Mouse (Mus musculus): ENCODE measurements at regions not wholly inside any gene's neighbourhood (a gene's known extent, or its start where the extent isn't known, plus 50 kb on each side); places are given as distances from the start of the nearest gene placed in this dataset.

DNA sequence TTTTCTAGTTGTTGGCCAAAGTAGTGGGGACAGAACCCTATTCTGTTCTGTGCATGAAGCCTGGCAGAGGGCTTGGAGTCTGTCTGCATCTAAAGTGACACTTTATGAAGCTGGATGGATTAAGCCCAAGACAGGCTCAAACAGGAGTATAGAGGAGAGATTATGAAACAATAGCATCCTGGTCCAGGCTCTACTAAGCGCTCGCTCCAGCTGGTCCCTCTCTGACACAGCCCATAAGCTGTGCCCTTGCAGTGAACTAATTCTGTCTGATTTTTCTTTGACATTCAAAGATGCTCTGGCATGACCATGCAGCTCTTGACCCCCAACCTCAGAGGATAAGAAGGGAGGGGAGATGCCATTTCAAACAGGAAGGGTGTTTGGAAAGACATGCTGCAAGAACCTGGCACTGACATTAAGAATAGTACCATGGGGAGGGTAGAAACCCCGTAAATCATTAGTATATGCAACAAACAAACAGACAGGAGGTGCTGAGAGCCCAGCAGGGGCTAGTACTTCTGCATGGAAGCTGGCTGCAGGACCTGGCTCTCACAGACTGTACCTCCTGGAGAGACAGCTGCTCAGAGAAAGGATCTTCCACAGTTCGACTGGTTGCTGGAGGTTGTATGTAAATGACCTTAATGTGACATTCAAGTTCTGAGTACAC is 556.8 kb downstream of the Tmem132b start:
- no peaks in the 10 kb centered on the region for H3K4me1 ChIP-seq (ENCODE audit: control insufficient read depth, insufficient read depth, low read length)
- 47% methylated on average over 4 of the region's 4 CpGs for whole genome bisulfite sequencing
- no peak for TF ChIP-seq POLR2A (IDR thresholded peaks at IDR 0.05; ENCODE audit: borderline replicate concordance, extremely low read depth, low read depth, low read length)
- no peak for TF ChIP-seq CTCF (IDR thresholded peaks at IDR 0.05; ENCODE audit: insufficient read depth, low read length)
- no peak overlapping the region for H3K4me3 ChIP-seq (replicated peaks; ENCODE audit: extremely low read depth, low read depth, low read length)
- no peak for DNase-seq

DNA sequence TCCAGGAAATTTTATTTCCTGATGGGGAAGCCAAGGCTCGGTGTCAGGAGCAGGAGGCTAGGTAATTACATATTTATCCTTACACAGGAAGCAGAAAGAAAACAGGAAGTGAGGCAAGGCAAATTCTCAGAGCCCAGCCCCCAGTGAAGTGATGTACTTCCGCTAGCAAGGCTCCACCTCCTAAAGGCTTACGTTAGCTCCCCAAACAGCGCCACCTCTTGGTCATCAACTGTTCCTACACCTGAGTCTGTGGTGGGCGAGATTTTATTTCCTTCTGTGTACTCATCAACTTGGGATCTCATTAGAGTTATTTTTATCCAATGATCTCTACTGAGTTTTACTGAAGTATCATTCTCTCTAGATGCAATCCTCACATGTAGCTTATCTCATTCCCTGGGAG is 561.6 kb downstream of the Tmem132b start:
- H3K4me1 ChIP-seq (ENCODE audit: control insufficient read depth, insufficient read depth, low read length), result no peaks in the 10 kb centered on the region
- 66% methylated on average over 5 of the region's 5 CpGs for WGBS
- no peak overlapping the region for H3K4me3 ChIP-seq (replicated peaks; ENCODE audit: extremely low read depth, low read depth, low read length)
- DNase-seq, result no peak
- TF ChIP-seq CTCF (IDR thresholded peaks at IDR 0.05; ENCODE audit: insufficient read depth, low read length) (no peak), POLR2A (IDR thresholded peaks at IDR 0.05; ENCODE audit: borderline replicate concordance, extremely low read depth, low read depth, low read length) (no peak)

DNA sequence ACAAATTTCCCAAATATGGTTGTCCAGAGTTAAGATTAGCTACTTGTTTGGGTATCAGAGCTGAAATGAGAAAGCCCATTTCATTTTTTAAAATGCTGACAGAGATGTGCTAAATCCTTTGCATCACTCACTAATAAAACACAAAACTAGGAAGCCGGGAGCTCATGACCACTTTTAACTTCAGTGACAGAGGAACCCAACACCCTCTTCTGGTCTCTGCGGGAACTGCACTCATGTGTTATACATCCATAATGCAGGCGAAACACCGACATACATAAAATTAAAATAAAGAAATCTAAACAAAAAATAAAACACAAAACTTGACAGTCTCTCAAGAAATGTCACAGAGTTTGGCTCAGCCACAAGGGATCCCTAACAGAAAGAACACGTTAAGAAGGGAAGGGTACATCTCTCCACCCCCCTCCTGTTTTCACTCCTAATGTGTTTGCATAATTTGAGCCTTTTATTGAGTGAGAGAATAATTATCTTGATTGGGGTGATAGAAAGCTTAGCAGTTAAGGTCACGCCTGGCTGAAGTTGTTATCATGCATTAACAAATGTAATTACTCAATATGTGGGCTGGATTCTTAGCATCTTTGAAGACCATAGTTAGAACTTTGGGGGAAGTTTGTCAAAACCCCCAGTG is 565.2 kb downstream of the Tmem132b start:
- TF ChIP-seq POLR2A (IDR thresholded peaks at IDR 0.05; ENCODE audit: borderline replicate concordance, extremely low read depth, low read depth, low read length), result no peak
- WGBS, result 74% methylated on average over 6 of the region's 6 CpGs
- Histone ChIP-seq H3K4me1 (ENCODE audit: control insufficient read depth, insufficient read depth, low read length) (no peaks in the 10 kb centered on the region), H3K4me3 (replicated peaks; ENCODE audit: extremely low read depth, low read depth, low read length) (no peak overlapping the region)
- no peak for DNase-seq

DNA sequence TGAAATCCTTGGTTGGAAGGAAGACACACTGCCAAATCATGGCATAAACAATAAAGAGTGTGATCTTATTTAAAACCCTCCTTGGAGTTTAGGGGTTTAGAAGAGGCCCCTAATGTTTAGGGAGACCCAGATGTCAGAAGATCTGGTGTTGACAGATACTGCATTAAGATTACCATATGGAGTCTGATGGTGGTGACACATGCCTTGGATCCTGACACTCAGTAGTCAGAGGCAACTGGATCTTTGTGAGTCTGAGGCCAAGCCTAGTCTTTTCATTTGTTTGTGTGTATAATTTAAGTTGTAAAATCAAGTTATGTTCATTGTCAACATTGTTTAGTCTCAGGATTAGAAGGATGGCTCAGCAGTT is 565.7 kb downstream of the Tmem132b start:
- Histone ChIP-seq H3K4me1 (ENCODE audit: control insufficient read depth, insufficient read depth, low read length) (no peaks in the 10 kb centered on the region), H3K4me3 (replicated peaks; ENCODE audit: extremely low read depth, low read depth, low read length) (no peak overlapping the region)
- no peak for DNase-seq
- TF ChIP-seq CTCF (IDR thresholded peaks at IDR 0.05; ENCODE audit: insufficient read depth, low read length) (no peak), POLR2A (IDR thresholded peaks at IDR 0.05; ENCODE audit: borderline replicate concordance, extremely low read depth, low read depth, low read length) (no peak)

DNA sequence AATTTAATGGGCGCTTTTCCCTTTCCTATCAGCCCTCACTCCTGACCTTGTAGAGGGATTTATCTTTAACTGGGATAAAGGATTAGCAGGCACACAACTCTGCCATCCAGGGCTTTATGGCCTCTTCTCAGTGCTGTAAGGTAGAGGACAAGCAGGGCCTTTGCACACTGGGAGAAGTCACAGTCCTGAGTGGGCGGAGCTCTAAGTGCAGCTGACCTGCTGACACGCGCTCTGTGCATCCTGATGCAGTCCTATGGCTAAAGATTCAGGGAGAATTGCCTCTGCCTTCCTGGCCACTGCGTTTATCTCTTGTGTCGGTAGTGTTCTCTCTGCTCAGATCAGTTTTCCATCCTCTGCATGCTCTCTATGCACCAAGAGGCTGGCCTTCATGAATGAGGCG is 566.9 kb downstream of the Tmem132b start:
- WGBS, result 64% methylated on average over 7 of the region's 7 CpGs
- H3K4me3 ChIP-seq (replicated peaks; ENCODE audit: extremely low read depth, low read depth, low read length), result no peak overlapping the region
- no peaks in the 10 kb centered on the region for H3K4me1 ChIP-seq (ENCODE audit: control insufficient read depth, insufficient read depth, low read length)
- no peak for TF ChIP-seq POLR2A (IDR thresholded peaks at IDR 0.05; ENCODE audit: borderline replicate concordance, extremely low read depth, low read depth, low read length)
- TF ChIP-seq CTCF (IDR thresholded peaks at IDR 0.05; ENCODE audit: insufficient read depth, low read length), result no peak
- no peak for DNase-seq

DNA sequence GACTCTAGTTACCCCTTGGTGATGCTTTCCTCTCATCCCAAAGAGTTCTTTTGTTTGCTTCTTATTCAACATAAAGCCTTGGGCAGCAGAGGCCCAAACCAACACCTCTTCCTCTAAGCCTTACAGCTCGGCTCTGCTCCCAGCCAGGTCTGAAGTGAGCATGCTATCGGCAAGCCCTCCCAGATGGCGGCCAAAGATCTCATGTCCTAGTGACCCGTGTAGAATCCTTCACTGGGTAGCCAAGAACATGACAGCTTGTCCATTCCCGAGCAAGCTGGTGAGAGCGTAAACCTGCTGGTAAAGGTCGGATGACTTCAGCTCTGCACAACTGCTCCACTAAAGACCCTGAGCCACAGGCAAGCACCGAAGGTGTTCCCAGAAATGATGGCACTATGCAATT is 568.4 kb downstream of the Tmem132b start:
- H3K4me1 ChIP-seq (ENCODE audit: control insufficient read depth, insufficient read depth, low read length), result no peaks in the 10 kb centered on the region
- DNase-seq, result no peak
- TF ChIP-seq POLR2A (IDR thresholded peaks at IDR 0.05; ENCODE audit: borderline replicate concordance, extremely low read depth, low read depth, low read length) (no peak), CTCF (IDR thresholded peaks at IDR 0.05; ENCODE audit: insufficient read depth, low read length) (no peak)
- WGBS, result 87% methylated on average over 8 of the region's 8 CpGs
- no peak overlapping the region for H3K4me3 ChIP-seq (replicated peaks; ENCODE audit: extremely low read depth, low read depth, low read length)

DNA sequence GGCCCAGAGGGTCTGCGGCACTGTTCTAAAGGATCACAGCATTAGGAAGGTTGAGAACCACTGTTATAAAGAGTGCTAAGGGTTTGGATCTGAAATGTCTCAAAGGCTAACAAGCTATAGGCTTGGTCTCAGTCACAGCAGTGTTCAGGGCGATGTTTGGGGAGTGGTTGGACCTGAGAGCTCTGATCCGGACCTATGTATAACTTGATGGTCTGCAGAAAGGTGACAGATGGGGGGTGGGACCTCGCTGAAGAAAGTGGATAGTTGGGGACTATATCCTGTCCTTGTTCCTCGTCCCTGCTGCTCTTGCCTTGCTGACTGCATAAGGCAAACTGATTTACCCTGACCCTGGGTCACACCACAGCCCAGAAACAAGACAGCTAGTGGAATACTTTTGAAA is 572.9 kb downstream of the Tmem132b start:
- DNase-seq, result no peak
- Histone ChIP-seq H3K4me1 (ENCODE audit: control insufficient read depth, insufficient read depth, low read length) (no peaks in the 10 kb centered on the region), H3K4me3 (replicated peaks; ENCODE audit: extremely low read depth, low read depth, low read length) (no peak overlapping the region)
- WGBS, result 68% methylated on average over 5 of the region's 5 CpGs
- no peak for TF ChIP-seq POLR2A (IDR thresholded peaks at IDR 0.05; ENCODE audit: borderline replicate concordance, extremely low read depth, low read depth, low read length)
- no peak for TF ChIP-seq CTCF (IDR thresholded peaks at IDR 0.05; ENCODE audit: insufficient read depth, low read length)

DNA sequence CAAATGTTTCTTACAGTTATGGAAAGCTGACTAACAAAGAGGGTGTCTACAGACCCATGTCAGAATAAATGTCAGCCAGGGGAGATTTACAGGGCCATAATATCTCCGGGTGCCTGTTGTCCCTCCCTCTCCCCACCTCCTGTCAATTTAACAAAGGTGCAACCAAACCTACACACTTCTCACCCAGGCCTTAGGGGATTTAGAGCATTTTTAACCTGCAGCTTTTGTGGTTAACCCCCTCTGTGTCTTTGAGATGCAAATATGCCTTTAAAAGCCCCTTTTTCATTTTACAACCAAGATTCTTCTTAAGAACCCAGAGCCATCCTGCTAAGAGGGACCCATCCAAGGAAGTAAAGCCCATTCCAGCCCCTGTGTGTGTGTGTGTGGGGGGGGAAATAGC is 573.3 kb downstream of the Tmem132b start:
- WGBS, result 79% methylated on average over 1 of the region's 1 CpGs
- Histone ChIP-seq H3K4me3 (replicated peaks; ENCODE audit: extremely low read depth, low read depth, low read length) (no peak overlapping the region), H3K4me1 (ENCODE audit: control insufficient read depth, insufficient read depth, low read length) (no peaks in the 10 kb centered on the region)
- DNase-seq, result no peak
- TF ChIP-seq CTCF (IDR thresholded peaks at IDR 0.05; ENCODE audit: insufficient read depth, low read length), result no peak
- no peak for TF ChIP-seq POLR2A (IDR thresholded peaks at IDR 0.05; ENCODE audit: borderline replicate concordance, extremely low read depth, low read depth, low read length)

DNA sequence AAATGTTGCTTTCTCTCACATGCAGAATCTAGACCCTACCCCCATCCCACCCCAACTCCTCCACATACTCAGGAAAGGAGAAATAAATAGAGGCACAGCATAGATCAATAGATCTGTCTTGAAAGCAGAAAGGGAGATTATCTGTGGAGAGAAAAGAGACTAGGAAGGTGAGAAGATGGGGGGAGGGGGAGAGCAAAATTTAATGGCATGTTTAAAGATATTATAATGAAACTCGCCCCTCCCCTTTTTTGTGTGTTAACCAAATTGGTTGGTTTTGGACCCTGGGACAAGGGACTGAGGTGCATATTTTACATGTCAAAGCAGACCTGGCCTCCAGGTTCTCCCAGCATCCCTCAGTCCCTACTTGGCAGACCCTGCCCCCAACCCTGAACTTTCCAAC is 573.9 kb downstream of the Tmem132b start:
- no peak overlapping the region for H3K4me3 ChIP-seq (replicated peaks; ENCODE audit: extremely low read depth, low read depth, low read length)
- DNase-seq, result no peak
- no peaks in the 10 kb centered on the region for H3K4me1 ChIP-seq (ENCODE audit: control insufficient read depth, insufficient read depth, low read length)
- whole genome bisulfite sequencing, result 76% methylated on average over 1 of the region's 1 CpGs
- TF ChIP-seq CTCF (IDR thresholded peaks at IDR 0.05; ENCODE audit: insufficient read depth, low read length) (no peak), POLR2A (IDR thresholded peaks at IDR 0.05; ENCODE audit: borderline replicate concordance, extremely low read depth, low read depth, low read length) (no peak)

DNA sequence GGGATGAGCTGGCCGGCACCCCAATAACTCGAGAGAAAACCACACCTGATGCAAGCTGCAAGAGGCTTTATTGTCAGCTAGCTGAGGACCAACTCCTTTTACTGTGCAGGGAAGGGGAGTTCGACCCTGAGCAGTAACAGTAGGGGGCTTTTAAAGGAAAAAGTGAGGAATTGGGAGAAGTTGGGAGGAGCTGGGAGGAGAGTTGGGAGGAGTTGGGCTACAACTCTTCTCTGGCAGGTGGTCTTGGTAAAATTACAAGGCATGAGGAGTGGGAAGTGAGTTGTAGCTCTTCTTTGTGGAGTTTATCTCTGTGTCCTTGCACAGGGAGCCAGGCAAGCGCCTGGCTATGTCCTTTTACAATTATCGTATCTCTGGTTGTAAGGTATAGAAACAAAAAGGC is 575.4 kb downstream of the Tmem132b start:
- WGBS, result 80% methylated on average over 5 of the region's 5 CpGs
- no peak for TF ChIP-seq CTCF (IDR thresholded peaks at IDR 0.05; ENCODE audit: insufficient read depth, low read length)
- no peak for TF ChIP-seq POLR2A (IDR thresholded peaks at IDR 0.05; ENCODE audit: borderline replicate concordance, extremely low read depth, low read depth, low read length)
- DNase-seq, result no peak
- Histone ChIP-seq H3K4me1 (ENCODE audit: control insufficient read depth, insufficient read depth, low read length) (no peaks in the 10 kb centered on the region), H3K4me3 (replicated peaks; ENCODE audit: extremely low read depth, low read depth, low read length) (no peak overlapping the region)
